Mouse (Mus musculus) CH12.LX (cell line): ENCODE measurements around the gene Zbtb39.

Source experiments
- CTCF ChIP-seq, 2 experiments: IDR thresholded peaks in 1 of 2; conservative IDR thresholded peaks in 1 of 2; 2 replicates each; pipeline ENCODE4 v1.5.1; 2011 to 2012; ENCODE audit warnings: low read depth in 2 of 2, low read length in 2 of 2, improper control_type of control experiment in 1 of 2, inconsistent platforms in 1 of 2, mild to moderate bottlenecking in 1 of 2, moderate library complexity in 1 of 2
- RCOR1 ChIP-seq: conservative IDR thresholded peaks from 2 replicates; pipeline ENCODE4 v1.6.1; 2012; ENCODE audit warnings: low read depth, mild to moderate bottlenecking, inconsistent platforms, low read length, improper control_type of control experiment
- SIN3A ChIP-seq: IDR thresholded peaks from 2 replicates; pipeline ENCODE4 v1.6.1; 2012; ENCODE audit warnings: low read length, improper control_type of control experiment, inconsistent platforms

GRCm38 (mm10) chr10:127710331-127710730 is 29.0 kb upstream of the Zbtb39 start:
- TF ChIP-seq CTCF (conservative IDR thresholded peaks at IDR 0.05 in 1 of 2, IDR thresholded peaks at IDR 0.05 in 1 of 2; ENCODE audit: low read depth in 2 of 2, low read length in 2 of 2) (no peak), SIN3A (no peak), RCOR1 (no peak)
